Mouse (Mus musculus) myocyte (in vitro differentiated cells): Measurements from ENCODE around the gene Lrrk2.

Source experiments
- E2F4 ChIP-seq: IDR thresholded peaks from one replicate; pipeline ENCODE4 v1.6.1; 2011; ENCODE audit warnings: mild to moderate bottlenecking, control low read depth, moderate library complexity; ENCODE audit not compliant: insufficient read depth
- POLR2A ChIP-seq: IDR thresholded peaks from one replicate; pipeline ENCODE4 v1.6.1; 2011; ENCODE audit warnings: low read depth, mild to moderate bottlenecking, control low read depth, moderate library complexity; ENCODE audit not compliant: insufficient read length
- REST ChIP-seq: IDR thresholded peaks from one replicate; pipeline ENCODE4 v1.6.1; 2011; ENCODE audit warnings: mild to moderate bottlenecking, control low read depth, moderate library complexity; ENCODE audit not compliant: insufficient read depth, insufficient read length
- TCF12 ChIP-seq: IDR thresholded peaks from one replicate; pipeline ENCODE4 v1.6.1; 2011; ENCODE audit warnings: mild to moderate bottlenecking, control low read depth; ENCODE audit not compliant: poor library complexity, insufficient read depth, severe bottlenecking
- USF1 ChIP-seq: IDR thresholded peaks from one replicate; pipeline ENCODE4 v1.6.1; 2011; ENCODE audit warnings: low read depth, mild to moderate bottlenecking, control low read depth, moderate library complexity

DNA sequence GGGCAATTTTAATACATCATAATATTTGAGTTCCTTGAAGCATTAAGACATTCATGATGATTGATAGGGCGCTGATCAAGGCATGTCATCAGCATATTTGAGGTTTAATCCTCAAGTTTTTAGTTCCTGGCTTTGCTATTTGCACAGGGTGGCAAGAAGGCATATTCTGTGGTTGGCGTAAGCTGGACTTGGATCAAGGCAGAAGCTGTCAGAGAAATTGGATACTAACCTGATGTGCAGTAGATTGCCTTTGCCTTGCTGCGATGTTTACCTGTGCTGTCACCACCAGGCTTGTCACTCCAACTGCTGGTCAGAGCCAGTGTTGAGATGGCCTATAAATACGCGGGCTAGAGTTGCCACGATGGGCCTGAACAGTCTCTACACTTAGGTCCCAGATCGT lies 165.0 kb downstream of the Lrrk2 start, which contains the start of gene Smgc:
- no peak for TF ChIP-seq POLR2A
- TF ChIP-seq E2F4 = no peak
- no peak for TF ChIP-seq USF1
- TF ChIP-seq REST = no peak
- no peak for TF ChIP-seq TCF12
